Mouse (Mus musculus) CD4-positive, CD25-positive, alpha-beta regulatory T cell, adult 2 months (primary cell): Measurements from ENCODE around the gene Plekha5.

Source experiments
- DNase-seq: peaks from one replicate; pipeline ENCODE4 v3.0.0-alpha.2; 2012; ENCODE audit warnings: low read depth, low spot score

Gene Plekha5

DNA sequence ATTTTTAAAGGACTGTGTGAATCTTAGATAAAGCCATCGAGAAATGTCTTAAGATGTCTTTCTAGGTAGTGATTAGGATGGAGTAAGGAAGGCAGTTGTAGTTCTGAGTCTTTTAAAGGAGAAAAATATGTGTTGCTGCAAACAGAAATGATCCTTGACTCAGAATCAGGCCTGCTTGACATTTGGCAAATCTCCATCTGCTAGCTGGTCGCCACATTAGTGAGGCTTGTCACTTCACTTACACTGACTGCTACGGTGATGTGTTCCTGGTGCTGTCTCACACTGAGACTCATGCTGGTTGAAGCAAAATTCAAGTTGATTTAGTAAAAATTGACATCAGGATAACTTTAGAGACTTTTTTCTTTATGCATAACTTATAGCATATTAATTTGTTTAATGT is 32.0 kb downstream of the Plekha5 start:
- no peak for DNase-seq

GRCm38 (mm10) chr6:140456393-140457163 is 32.7 kb downstream of the Plekha5 start:
- no peak for DNase-seq

DNA sequence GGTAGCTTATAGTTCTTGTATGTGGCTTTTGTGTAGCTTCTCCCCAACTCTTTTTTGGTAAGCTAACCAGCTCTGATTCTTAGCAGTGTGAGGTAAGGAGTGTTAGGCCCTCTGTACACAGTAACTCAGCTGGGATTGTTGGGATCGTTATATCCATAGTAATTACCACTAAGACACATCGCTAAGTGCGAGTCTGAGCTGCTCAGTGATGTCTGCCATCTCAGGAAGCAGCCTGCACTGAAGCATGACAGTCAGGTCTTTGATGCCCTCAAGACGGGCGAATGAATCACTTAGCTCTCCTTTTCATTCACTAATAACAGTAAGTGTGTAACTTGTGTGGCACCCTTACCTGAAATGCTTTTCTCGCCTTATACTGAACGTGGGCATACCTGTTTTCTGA is 36.5 kb downstream of the Plekha5 start:
- DNase-seq, result no peak

GRCm38 (mm10) chr6:140464818-140465217 is 41.0 kb downstream of the Plekha5 start:
- no peak for DNase-seq

DNA sequence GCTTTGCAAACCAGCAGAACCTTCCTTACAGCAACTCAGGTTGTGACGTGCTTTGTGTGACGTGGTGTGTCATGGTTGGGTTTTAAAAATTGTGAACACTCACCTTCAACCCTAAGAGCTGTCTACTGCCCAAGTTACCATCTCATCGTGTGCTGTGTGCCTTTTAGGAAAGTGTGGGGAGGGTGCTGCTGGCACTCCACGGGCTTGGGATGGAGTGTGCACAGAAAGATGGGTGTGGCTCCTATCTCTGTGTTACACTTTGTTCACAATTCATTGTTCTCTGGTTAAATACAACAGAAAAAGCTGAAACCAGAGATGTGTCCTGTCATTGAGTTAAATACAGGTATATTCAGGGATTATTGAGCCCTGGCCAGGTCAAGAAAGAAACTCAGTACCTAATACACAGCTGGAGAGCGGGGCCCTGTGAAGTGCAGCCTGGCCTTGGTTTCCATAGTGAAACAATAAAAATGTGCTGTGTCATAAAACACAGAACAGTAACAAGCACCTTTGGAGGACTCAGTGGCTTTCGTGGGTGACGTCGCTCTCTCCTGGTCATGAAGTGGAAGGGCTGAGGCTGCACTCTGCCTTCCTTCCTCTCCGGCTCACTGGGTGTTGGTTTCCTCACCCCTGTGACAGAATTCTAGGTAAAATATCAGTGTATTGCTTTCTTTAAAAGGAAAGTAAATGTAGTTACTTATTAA is 42.2 kb downstream of the Plekha5 start:
- peak; percentile 46 for DNase-seq

DNA sequence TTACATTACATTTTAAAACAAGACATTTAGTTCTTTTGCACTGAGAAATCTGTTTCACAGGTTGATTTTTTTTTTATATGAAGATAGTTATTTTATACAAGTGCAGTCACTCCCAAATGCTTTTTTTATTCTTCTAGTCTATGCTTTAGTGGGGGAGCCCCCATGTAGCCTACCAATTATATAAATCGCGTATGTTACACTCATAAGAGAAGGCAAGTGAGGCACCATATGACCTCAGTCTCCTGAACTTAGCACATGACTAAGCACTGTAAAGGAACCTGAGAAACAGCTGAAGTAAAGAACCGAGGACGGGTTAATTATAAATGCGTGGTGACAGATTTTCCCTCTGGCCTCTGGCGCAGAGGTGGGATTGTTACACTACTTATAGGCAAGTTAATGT is 43.0 kb downstream of the Plekha5 start:
- DNase-seq, result no peak

- no peak for DNase-seq
These were observed 44.0 kb downstream of the Plekha5 start for GRCm38 (mm10) chr6:140467851-140468250.

- DNase-seq, result no peak
These were observed 45.9 kb downstream of the Plekha5 start for GRCm38 (mm10) chr6:140469791-140470190.

GRCm38 (mm10) chr6:140471751-140472150 is 47.9 kb downstream of the Plekha5 start:
- no peak for DNase-seq

- peak; percentile 66 for DNase-seq
These were observed 48.5 kb downstream of the Plekha5 start for GRCm38 (mm10) chr6:140472345-140472744.

- no peak for DNase-seq
These were observed 51.7 kb downstream of the Plekha5 start for GRCm38 (mm10) chr6:140475393-140476087.

GRCm38 (mm10) chr6:140476981-140477380 is 53.1 kb downstream of the Plekha5 start:
- DNase-seq, result no peak

- DNase-seq, result no peak
These were observed 54.2 kb downstream of the Plekha5 start for GRCm38 (mm10) chr6:140478031-140478430.

DNA sequence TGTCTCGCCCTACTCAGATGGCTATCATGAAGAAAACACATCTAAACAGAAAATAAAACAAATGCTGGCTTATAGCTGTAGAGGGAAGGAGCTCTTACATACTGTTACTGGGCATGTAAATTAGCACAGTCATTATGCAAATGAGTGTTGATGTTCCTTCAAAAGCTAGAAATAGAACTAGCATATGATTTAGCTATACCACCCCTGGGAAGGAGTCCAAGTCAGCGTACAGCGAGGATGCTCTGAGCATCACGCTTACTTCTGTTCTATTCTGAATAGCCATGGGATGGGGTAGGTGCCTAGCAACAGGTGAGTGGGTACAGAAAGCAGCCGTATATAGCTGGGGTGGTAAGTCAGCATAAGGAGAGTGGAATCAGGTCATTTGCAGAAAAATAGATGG is 55.1 kb downstream of the Plekha5 start:
- no peak for DNase-seq

DNA sequence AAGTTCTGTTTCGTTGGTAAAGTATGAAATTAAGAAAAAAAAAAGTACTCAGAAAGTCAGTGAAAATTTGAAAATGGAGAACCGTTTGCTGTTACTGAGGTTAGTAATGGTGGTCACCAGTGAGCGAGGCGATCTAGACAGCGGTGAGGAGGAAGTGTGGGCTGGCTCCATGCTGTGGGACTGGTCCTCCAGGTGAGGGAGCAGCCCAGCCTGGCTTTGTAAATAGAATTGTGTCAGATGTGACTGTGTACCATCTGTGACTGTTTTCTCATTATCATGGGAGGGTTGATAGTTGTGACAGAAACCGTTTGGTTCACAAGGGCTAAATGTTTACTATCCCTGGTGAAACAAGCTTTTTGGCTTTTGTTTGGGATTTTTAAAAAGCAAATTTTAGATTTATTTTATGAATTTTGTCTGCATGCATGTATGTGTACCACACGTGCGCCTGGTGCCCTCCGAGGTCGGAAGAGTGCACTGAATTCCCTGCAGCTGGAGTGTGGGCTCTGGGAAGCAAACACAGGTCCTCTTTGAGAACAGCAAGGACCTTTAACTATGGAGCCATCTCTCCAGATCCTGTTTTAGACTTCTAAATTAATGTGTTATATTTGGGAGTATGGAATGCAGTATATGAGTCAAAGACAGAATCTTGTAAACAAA is 56.7 kb downstream of the Plekha5 start:
- DNase-seq, result no peak

- no peak for DNase-seq
These were observed 58.0 kb downstream of the Plekha5 start for GRCm38 (mm10) chr6:140481701-140482460.

GRCm38 (mm10) chr6:140484170-140484569 is 60.3 kb downstream of the Plekha5 start:
- DNase-seq, result no peak

DNA sequence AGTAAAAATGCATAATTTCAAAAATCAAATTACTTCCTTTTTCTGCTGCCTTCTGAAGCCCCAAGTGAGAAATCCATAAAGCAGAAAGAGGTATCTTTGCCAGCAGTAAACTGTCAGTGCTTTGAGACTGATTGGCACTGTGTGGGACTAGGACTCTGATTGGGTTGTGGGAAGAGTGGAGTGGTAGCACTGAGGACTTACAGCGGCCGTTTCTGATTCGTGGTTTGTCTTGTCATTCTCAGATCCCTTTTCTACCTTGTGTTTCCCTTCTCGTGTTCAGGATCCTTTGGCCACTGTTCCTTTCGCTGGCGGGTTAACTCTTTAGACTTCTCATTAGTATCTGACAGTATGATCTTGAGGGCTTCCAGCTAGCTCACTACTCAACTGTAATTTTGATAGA is 61.8 kb downstream of the Plekha5 start:
- no peak for DNase-seq

GRCm38 (mm10) chr6:140486685-140487084 is 62.8 kb downstream of the Plekha5 start:
- DNase-seq, result no peak

DNA sequence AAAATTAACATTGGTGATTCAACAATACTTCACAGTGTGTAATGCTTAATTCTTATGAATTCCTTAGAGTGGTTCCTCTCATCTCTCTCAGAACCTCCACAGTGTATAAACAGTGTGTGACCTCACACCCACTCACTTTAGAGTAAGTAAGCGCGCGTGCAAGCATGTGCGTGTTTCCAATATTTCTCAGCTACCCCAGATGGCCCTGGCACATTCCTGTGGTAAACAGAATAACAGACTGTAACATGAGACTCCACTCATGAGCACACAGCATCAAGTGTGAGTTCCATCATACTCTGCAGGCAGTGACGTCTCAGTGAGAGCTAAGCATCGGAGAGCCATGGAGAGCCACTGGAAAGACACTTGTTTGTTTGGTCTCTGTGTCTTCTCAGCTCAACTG is 63.6 kb downstream of the Plekha5 start:
- DNase-seq, result no peak

- DNase-seq, result no peak
These were observed 64.8 kb downstream of the Plekha5 start for GRCm38 (mm10) chr6:140488673-140489072.
